Mouse (Mus musculus): ENCODE results near the gene Pvalb.
A peak's percentile ranks its signal among the peaks of the same experiment; 100 is the strongest.

Gene Pvalb

DNA sequence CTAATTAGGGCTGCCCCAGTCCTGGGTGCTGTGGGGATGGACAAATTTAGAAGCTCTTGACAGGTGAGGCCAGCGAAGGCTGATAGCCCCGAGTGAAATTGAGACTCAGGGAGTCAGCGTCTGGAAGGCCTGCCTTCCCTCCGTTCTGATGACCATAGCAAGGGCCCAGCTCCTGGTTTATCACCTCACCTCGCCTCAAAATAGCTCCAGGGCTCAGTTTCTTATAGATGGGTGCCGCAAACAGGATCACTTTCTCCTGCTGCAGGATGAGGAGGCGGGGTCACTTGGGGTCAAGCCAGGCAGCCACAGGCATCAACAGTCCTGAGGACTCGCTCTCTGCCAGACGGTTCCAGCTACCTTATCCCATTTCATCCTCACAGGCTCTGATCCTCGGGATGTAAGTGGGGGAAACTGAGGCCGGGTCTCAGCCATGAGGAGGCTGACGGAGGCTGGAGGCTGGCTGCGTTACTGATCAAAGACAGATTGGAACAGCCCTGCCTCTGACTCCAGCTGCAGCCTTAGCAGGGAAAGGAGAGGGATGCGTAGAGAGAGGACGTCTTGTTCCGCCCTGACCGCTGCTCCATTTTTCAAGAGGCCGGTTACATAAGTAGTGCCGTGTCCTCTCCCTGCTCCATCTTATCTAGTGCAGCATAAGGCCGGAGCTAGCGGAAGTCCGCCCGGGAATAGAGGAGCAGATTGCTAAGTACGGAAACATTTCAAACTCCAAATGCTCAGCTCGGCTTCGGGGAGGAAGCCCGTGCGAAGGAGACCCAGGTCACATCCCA, 10.9 kb downstream of the Pvalb start:
- no peak for DNase-seq (ENCODE audit: low read depth in 2 of 2, low spot score in 2 of 2)

DNA sequence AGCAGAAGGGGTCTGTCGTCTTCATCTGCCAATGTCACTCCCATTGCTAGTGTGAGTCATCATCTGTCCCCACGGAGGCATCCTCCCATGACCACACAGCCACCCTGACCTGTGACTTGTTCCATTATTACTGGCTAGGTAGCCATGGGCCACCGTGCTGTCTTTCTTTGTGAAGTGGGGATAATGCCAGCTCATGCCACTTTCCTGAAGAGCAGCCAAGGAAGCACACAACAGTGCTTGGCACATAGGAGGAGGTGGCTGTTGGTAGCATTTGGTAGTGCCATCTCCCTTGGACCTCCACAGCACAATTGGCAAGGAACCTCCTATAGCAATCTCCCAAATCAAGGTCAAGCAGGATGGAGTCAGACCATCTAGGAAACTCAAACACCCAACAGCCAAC, 11.9 kb downstream of the Pvalb start:
- no peak for DNase-seq (ENCODE audit: low read depth in 2 of 2, low spot score in 2 of 2)

DNA sequence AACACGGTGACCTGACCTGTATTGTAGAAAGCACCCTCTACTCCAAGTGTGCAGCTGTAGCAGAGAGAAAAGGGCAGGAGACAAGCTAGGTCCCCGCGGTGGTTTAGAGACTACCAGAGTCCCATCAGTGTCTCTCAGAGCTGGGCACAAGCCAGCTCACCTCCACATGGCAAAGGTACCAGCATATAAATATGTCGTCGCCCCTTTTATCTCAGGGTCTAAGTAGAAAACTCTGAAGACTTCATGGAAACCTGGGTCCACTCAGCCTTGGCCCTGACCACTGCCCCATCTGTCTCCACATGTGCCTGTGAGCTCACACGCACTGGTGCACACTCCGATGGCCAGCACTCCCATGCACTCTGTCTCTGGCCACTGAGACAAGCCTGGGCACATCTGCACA, 16.6 kb downstream of the Pvalb start:
- DNase-seq (ENCODE audit: low read depth in 2 of 2, low spot score in 2 of 2) = no peak

DNA sequence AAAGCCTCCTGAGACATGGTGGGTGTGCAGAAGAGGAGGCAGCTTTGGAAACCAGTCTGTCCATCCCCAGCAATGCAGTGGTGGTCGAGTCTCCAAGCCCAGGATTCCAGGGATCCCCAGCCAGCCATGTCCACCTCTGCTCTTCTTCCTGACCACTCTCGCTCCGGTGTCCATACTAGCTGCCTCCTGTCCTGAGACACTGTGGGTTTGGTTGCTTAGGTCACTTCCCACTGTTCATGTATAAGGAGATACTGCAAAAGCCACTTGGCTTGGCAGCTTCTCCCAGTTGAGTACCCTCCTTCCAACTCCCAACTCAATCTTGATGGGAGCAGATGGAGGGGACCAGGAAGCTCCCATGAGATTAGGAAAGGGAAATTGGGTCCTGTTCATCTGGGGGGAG, 17.7 kb downstream of the Pvalb start:
- DNase-seq (ENCODE audit: low read depth in 2 of 2, low spot score in 2 of 2) = no peak

DNA sequence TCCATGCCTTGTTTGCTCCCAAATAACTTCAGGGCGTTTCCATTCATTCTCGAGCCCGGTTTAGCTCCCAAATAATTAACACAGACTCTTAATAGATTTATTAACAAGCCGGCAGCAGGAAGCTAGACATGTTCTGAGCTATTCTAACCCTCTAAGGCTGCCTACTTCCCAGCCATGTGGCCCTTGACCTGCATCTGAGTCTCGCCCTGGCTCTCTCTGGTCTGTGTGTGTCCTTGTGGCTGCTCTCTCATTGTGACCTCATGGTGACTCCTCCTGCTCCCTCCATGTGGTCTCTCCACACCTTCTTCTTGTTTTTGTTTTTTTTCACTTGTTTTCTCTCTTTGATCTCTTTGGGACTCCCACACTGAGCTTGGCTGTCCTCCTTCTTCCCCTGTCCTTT, 19.3 kb downstream of the Pvalb start:
- no peak for DNase-seq (ENCODE audit: low read depth in 2 of 2, low spot score in 2 of 2)

DNA sequence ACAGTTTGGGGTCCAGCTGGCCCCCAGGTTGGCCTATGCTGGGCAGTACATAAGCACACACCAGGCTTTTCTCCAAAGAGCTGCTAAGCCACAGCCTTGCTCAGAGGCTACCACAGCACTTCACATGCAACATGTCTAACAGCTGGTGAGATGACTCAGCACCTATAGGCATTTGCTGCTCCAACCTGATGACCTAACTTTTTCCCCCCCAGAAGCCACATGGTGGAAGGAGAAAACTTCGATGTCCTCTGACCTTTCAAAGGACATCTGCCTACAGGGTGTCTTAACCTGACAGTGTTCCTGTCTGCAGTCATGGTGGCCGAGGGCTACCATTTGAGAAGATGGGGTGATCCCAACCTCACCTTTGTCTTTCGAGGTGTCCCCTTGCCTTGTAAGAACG, 20.6 kb downstream of the Pvalb start:
- no peak for DNase-seq (ENCODE audit: low read depth in 2 of 2, low spot score in 2 of 2)

DNA sequence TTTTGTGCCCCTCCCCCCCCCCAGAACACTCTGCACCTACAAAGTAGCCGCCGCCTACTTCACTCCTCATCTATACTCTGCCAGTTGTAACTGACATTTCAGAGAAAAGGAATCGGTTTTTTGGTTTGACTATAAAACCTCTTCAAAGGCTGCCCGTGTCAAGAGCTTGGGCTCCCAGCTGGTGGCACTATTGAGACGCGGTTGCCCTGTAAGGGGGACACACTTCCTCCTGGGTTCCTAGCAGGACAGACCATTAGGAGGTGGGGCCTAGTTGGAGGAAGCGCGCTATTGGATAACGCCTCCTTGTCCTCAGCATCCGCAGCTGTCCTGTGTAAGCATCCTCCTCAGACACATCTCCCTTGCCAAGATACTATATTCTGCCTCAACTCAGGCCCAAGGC, 21.3 kb downstream of the Pvalb start:
- no peak for DNase-seq (ENCODE audit: low read depth in 2 of 2, low spot score in 2 of 2)

DNA sequence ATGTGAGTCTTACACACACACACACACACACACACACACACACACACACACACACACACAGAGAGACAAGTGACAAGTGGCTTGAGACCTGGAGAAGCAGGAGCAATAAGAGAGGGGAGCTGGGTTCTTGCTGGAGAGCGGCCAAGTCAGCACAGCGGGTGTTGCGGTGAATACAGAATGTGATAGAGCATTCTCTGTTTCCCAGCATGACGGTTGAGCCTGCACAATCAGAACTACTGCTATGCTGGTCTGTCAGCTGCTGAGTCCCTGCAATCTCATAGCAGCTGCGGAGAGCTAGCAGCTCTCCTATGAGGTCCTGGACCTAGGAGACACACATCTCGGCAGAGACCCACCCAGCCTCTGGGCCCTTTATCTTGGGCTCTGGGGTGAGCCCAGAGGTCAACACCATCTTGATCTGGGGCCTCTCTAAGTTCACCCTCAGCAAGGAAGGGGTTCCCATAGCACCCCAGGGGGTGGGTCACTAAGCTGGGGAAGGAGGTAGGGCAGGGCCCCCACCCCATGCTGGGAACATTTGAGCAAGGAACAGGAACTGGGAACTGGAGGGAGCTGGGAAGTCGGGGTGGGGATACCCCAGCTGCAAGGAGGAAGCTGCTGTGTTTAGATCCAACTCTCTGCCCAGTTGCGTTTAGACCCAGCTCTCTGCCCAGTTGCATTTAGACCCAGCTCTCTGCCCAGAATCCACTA, 24.3 kb downstream of the Pvalb start:
- no peak for DNase-seq (ENCODE audit: low read depth in 2 of 2, low spot score in 2 of 2)

DNA sequence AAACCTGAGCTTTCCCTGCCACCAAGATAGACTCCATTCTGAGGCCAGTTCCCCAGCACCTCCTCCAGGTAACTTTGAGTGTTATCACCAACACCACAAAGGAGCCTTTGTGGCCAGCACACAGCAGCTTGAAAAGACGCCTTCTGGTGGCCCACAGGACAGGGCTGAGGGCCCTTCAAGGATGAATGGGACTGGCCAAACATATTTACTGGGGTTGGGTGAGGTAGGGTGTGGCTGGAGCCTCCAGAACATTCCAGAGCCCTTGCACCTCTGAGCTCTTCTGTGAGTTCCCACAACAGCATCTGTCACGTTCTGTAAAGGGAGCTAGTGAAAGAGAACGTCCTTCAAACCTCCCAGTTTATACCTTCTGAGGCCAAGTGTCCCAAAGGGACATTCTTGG, 26.4 kb downstream of the Pvalb start:
- DNase-seq (ENCODE audit: low read depth in 2 of 2, low spot score in 2 of 2) = no peak

DNA sequence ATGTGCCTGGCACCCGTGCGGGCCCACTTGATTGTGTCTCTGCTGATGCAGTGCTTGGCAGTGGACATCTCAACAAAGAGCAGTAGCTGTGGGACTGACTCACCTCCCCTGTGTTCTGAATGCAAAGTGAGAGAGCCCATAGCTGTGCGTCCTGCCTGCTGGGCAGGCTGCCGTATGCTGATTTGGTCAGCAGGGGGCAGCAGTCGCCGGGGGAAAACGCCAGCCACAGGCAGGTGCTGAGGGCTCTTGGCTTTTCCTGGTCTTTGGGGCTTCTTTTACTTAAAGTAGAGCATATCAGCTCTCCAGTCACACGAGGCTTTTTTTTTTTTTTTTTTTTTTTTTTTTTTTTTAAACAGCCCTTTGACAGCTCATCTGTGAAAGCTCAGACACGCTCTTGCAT, 27.8 kb downstream of the Pvalb start:
- DNase-seq (ENCODE audit: low read depth in 2 of 2, low spot score in 2 of 2) = peak; percentile 76

DNA sequence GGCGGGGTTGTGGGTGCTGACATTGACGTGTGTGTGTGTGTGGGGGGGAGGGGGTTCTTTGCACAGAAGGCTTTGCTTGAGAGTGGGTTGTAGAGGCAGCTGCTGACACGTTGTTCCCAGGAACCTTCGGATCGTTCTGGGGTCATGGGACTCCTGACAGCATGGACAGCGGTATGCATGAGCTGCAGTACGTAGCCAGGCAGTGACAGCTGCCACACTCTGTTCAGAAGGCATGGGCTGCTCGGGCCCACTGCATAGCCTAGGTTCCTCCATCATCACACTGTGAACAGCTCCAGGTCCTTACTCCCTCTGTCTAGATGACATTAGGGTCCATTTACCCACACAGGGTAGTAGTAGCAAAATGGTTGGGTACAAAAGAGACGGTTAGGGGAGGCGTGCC, 28.9 kb downstream of the Pvalb start:
- DNase-seq (ENCODE audit: low read depth in 2 of 2, low spot score in 2 of 2) = no peak

DNA sequence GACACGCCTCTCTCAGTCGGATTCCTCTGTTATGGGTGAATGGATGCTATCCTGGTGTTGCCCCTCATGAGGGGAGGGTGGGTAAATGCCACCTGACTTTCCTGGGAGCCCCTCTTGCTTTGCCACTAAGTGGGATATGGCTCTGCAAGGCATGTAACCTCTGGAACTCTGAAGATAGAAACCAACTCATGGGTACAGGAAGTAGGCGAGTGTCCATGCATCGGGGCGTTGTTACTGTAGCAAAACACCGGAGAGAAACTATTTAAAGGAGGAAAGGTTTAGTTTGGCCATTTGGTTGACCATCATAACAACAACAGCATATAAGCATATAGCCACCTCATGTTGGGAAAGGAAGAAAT, 31.3 kb downstream of the Pvalb start:
- no peak for DNase-seq (ENCODE audit: low read depth in 2 of 2, low spot score in 2 of 2)

DNA sequence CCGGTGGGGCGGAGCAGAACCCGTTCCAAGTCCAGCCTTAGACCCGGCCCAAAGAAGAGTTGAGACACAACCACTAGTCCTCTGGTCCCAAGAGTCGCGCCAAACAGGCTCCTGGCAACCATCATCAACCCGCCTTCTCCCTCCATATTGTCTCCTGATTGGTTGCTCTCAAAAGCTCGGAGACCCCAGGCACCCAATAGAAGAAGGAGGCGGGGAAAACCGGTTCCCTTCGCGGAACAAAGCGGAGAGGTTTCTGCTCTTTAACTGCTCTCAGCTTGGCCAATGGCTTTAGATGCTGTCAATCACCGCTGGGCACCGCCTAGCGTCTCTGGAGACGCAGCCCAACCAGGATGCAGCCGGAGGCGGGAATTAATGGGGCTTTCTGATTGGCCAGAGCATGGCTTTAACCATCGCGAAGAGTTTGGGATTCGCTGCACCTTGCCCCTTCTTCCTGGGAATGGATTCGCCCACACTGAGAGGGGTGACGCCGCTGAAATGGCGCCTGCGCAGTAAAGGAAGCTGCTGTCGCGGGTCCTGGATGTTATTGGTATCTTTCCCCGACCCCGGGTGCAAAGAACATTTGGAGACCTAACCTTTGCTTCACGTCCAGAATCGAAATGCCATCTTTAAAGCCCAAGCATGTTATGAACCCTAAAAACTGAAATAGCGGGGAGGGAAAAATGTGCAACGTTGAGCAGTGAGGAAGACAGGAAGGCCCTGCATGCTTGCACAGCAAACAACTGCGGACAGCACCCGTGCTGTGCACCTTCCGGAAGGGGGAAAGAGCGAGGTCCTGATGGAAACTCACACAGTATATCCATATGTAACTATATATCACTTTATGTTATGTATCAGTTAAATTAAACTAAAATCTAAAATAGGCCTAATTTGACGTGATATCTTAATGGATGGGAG, 32.0 kb downstream of the Pvalb start, which contains the start of gene Ift27:
Ift27 (minus strand) TSS at position 136 of the 915 bp plus-strand sequence.
- DNase-seq (ENCODE audit: low read depth in 2 of 2, low spot score in 2 of 2) = peak; percentile 97

DNA sequence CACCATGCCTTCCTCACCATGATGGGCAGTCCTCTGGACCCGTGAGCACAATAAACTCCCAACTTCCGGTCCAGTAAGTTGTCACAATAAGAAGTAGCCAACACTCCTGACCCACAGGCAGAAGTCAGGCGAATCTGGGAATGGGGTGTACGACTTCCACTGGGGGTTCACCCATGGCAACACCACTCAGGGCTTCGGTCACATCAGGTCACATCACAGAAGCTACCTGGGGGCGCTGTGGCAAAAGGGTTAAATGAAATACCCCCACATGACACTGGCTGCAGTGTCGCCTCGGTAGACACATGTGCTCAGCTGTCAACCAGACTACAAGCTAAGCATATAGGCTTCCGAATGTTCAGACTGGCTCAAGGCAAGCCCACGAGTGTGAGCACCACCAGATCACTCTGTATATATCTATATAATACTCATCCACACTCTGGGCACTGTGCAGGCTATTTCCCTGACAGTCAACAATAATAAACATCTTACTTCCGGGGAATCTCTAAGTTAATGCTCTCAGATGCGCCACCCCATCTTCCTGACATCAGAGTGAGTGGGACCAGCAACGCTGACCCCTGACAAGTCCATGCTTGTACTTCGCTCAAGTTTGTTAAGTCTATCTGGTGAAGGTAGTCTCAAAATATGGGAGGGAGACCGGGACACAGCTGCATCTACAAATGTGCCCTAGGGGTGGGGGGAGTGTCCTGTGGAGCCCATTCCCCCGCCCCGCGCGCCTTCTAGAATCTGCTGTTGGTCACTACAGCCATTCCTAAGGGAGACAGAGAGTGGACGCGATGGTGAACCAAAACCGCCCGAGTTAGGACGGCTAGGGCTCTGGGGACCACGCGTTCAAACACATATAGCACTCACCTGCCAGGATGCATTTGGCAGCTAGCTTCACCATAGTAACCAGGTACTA, 33.0 kb downstream of the Pvalb start:
- DNase-seq (ENCODE audit: low read depth in 2 of 2, low spot score in 2 of 2) = no peak

DNA sequence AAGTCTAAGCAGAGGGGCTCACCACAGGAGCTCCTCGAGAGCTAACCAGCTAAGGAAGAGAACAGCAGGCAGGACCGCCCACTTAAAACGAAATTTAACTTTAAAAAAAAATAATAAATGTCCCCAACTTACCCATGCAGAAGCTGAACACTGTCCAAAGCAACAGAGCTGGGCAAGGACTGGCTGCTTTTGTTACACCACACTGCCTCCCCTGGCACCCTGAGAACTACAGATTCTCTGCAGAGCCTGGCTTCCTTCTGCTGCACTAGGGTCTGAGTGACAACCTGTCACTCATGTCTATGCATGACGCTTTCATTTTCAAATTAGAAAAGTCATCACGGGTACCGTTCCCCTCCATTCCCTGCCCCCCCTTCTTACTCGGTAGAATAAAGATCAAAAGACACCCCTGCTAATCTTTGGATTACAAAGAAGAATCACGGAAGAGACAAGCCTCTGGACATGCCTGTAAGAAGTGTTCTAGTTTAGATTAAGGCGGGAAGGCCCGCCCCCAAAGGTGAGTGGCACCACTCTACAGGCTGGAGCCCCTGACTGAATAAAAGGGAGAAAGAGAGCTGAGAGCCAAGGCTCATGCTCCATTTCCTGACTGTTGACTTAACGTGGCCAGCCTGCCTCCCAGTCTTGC, 33.8 kb downstream of the Pvalb start:
- peak; percentile 21 to 23 for DNase-seq (ENCODE audit: low read depth in 2 of 2, low spot score in 2 of 2)

DNA sequence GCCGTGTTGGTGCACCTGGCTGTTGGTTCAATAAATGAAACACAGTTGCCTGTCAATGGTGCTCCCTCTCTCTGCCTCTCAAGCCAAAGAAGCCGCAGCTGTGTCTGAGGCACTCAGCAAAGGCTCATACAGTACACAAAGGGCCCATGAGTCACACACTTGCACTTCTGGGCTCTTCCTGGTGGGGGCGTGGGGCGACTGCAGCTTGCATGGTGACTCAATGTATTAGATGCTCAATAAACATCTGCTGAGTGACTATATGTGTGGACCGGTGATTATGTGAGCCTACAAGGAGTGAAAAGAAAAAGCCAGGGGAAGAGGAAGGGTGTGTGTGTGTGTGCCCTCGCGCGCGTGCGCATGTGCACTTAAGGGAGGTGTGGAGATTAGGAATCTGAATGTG, 34.5 kb downstream of the Pvalb start:
- peak in 1 of 2 experiments; percentile 42 for DNase-seq (ENCODE audit: low read depth in 2 of 2, low spot score in 2 of 2)

DNA sequence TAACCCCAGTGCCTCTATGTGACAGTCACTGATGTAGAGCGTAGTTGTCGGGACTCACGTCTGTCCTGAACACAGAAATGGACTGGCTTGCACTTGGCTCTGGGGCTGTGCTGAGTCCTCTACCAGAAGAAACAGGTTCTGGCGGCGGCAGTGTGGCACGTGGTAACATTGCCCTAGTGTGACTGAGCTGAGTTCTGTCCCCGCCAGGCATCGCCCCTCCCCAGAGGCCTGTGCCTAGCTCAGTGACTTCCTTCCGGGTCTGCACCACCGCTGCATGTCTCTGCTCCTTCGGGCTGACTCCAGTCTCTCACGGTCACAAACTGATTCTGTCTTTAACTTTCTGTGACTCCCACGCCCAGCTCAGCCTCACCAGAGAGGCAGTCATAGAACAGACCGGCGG, 35.5 kb downstream of the Pvalb start:
- peak; percentile 48 to 55 for DNase-seq (ENCODE audit: low read depth in 2 of 2, low spot score in 2 of 2)

DNA sequence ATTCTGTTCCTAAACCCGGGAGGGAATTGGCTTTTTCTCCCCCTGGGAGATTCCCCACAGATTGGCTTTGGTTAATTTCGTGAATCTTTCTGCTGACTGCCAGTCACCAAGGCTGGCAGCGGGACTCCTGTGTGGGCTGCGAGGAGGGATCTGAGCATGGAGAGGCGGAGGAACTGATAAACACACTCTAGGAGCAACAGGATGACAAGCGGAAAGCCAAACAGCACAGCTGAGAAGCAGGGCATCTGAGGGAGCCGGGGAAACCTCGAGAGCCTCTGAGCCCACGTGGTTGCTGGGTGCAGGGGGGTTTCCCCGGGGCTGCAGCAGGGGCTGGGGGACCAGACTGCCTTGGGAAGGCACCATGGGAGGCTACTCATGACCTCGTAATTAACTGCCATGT, 36.6 kb downstream of the Pvalb start:
- DNase-seq (ENCODE audit: low read depth in 2 of 2, low spot score in 2 of 2) = no peak

DNA sequence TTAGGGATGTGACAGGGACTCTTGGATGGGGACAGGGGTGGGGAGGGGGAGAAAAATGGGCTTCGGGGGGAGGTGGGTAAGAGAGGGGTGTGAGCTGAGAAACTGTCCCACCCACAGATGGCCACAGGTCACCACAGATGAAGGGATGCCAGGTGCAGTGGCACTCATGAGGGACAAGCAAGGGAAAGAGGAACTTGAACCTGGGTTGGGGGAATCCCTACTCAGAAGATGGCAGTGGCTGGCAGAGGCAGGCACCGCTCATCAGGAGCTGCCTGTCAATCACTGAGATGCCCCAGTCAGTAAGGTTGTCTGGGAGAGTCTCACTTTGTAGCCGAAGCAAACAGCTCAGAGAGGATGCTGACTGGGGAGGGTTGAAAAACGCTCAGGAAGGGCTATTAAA, 40.9 kb downstream of the Pvalb start:
- DNase-seq (ENCODE audit: low read depth in 2 of 2, low spot score in 2 of 2) = no peak

DNA sequence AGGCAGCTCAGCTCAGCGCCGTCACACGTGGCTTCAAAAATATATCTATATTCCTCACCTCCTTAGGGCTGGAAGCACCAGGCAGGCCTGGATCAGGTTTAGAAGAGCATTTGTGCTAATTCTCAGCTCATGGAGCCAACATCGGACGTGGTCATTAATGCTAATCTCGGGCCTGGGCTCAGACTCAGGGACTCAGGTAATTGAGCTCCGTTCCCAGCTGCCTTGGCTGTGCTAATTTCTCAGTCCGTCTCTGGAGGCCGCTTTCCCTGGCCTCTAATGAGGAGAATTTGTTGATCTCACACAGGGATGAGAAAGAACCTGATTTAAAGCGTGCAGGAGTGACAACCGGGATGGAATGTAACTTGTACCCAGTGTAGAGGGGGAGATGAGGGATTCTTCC, 41.7 kb downstream of the Pvalb start:
- no peak for DNase-seq (ENCODE audit: low read depth in 2 of 2, low spot score in 2 of 2)
